Mouse (Mus musculus) stomach, postnatal 0 days (tissue): ENCODE data around the gene Susd4.

Source experiments
- CTCF ChIP-seq: IDR thresholded peaks from 2 replicates; pipeline ENCODE4 v1.5.1; 2016; ENCODE audit warnings: antibody characterized with exemption, low read depth, mild to moderate bottlenecking, moderate library complexity
- EP300 ChIP-seq: optimal IDR thresholded peaks from 2 replicates; pipeline ENCODE3; 2016; ENCODE audit warnings: antibody characterized with exemption

GRCm38 (mm10) chr1:182823723-182824421 lies 60.2 kb downstream of the Susd4 start:
- TF ChIP-seq CTCF = no peak
- TF ChIP-seq EP300 = no peak
